Mouse (Mus musculus): ENCODE results near the gene Eid2. TPM values are rescaled to one million over a fixed set of nuclear protein-coding genes. Genes with fewer than 3 reads are reported as not detected.
A peak's percentile ranks its signal among the peaks of the same experiment; 100 is the strongest.
"Not testable (repeated sequence)": the region's sequence is repeated elsewhere in the genome, so short reads cannot be mapped to it uniquely, and the experiment has no call there.

The Eid2 gene
- 10 to 100 TPM; 11.7 to 12.0 TPM for total RNA-seq (2021)

- peak in 1 of 2 experiments; percentile 72 for DNase-seq
- intact Hi-C loops (cut with DNase I): no loop called here
These were observed at the start of gene Eid2 for GRCm38 (mm10) chr7:28267129-28268041. Gene Eid2, plus strand, starts transcription at chr7:28267881.

GRCm38 (mm10) chr7:28218951-28219740 is 48.5 kb upstream of the Eid2 start:
- DNase-seq; intact Hi-C loops (cut with DNase I): not testable (repeated sequence)

- intact Hi-C loops (cut with DNase I); DNase-seq: not testable (repeated sequence)
These were observed 40.8 kb upstream of the Eid2 start for GRCm38 (mm10) chr7:28226836-28227235.

GRCm38 (mm10) chr7:28227421-28227820 is 40.3 kb upstream of the Eid2 start:
- DNase-seq; intact Hi-C loops (cut with DNase I): not testable (repeated sequence)

- DNase-seq; intact Hi-C loops (cut with DNase I): not testable (repeated sequence)
These were observed 23.7 kb upstream of the Eid2 start for GRCm38 (mm10) chr7:28243943-28244342.

- DNase-seq: no peak
- intact Hi-C loops (cut with DNase I): no loop called here
These were observed 18.7 kb upstream of the Eid2 start for GRCm38 (mm10) chr7:28248957-28249356.

- intact Hi-C loops (cut with DNase I): no loop called here
- DNase-seq: no peak
These were observed 15.7 kb upstream of the Eid2 start for GRCm38 (mm10) chr7:28251976-28252375.

- intact Hi-C loops (cut with DNase I): no loop called here
- DNase-seq: no peak
These were observed 13.1 kb upstream of the Eid2 start for GRCm38 (mm10) chr7:28254591-28254990.

GRCm38 (mm10) chr7:28255476-28255875 is 12.2 kb upstream of the Eid2 start:
- no peak for DNase-seq
- intact Hi-C loops (cut with DNase I): no loop called here

- intact Hi-C loops (cut with DNase I): no loop called here
- no peak for DNase-seq
These were observed 4.8 kb upstream of the Eid2 start for GRCm38 (mm10) chr7:28262861-28263260.

GRCm38 (mm10) chr7:28263786-28264185 is 3.9 kb upstream of the Eid2 start:
- intact Hi-C loops (cut with DNase I): no loop called here
- DNase-seq: peak; percentile 57 to 73

GRCm38 (mm10) chr7:28265391-28265790 is 2.3 kb upstream of the Eid2 start:
- DNase-seq: no peak
- intact Hi-C loops (cut with DNase I): no loop called here

- intact Hi-C loops (cut with DNase I): no loop called here
- DNase-seq: peak; percentile 55 to 80
These were observed 406 bp downstream of the Eid2 start for GRCm38 (mm10) chr7:28268042-28268531.

- intact Hi-C loops (cut with DNase I): no loop called here
- no peak for DNase-seq
These were observed 895 bp downstream of the Eid2 start for GRCm38 (mm10) chr7:28268576-28268975.

GRCm38 (mm10) chr7:28269355-28269754 is 1.7 kb downstream of the Eid2 start:
- intact Hi-C loops (cut with DNase I): no loop called here
- no peak for DNase-seq

GRCm38 (mm10) chr7:28271761-28272160 is 4.1 kb downstream of the Eid2 start:
- intact Hi-C loops (cut with DNase I): no loop called here

GRCm38 (mm10) chr7:28277237-28277614 is 9.5 kb downstream of the Eid2 start:
- intact Hi-C loops (cut with DNase I): loop anchor here (5.0 kb wide), 1 partner anchor 60 kb away; the partner anchor contains the start of gene Supt5

More at GRCm38 (mm10) chr7:28271761-28272160, 4.1 kb downstream of the Eid2 start:
- DNase-seq: no peak

GRCm38 (mm10) chr7:28277615-28278278 is 10.1 kb downstream of the Eid2 start, which contains the start of gene Eid2b:
Gene Eid2b, plus strand, starts transcription at chr7:28277739.
- DNase-seq: peak; percentile 98
- intact Hi-C loops (cut with DNase I): loop anchor here (5.0 kb wide), 1 partner anchor 60 kb away; the partner anchor contains the start of gene Supt5

More at GRCm38 (mm10) chr7:28277237-28277614, 9.5 kb downstream of the Eid2 start:
- DNase-seq: no peak

GRCm38 (mm10) chr7:28278279-28278652 is 10.6 kb downstream of the Eid2 start:
- no peak for DNase-seq
- intact Hi-C loops (cut with DNase I): loop anchor here (5.0 kb wide), 1 partner anchor 59 kb away; the partner anchor contains the start of gene Supt5

- DNase-seq: no peak
- intact Hi-C loops (cut with DNase I): no loop called here
These were observed 12.9 kb downstream of the Eid2 start for GRCm38 (mm10) chr7:28280630-28281029.

Data from heart, postnatal 36 days (tissue).